Mouse (Mus musculus) midbrain, embryonic 13.5 days (tissue): ENCODE results near the gene Olfr573-ps1. TPM values are rescaled to one million over a fixed set of nuclear protein-coding genes. Genes with fewer than 3 reads are reported as not detected.

ENCODE experiments used
- ATAC-seq: fragments of 200-750 bp; cut with Nextera tagmentation; 2 replicates; pipeline ENCODE4 v1.8.0; 2017; ENCODE audit warnings: mild to moderate bottlenecking, moderate TSS enrichment, moderate library complexity
- H3K27ac ChIP-seq: fragments of 300-500 bp; sonication (generic); 2 replicates; pipeline ENCODE4 v1.5.1; 2015; ENCODE audit warnings: inconsistent platforms, mild to moderate bottlenecking, moderate library complexity
- H3K27me3 ChIP-seq: fragments of 300-500 bp; sonication (generic); 2 replicates; pipeline ENCODE4 v1.6.1; 2015; ENCODE audit warnings: mild to moderate bottlenecking, inconsistent platforms
- H3K36me3 ChIP-seq: fragments of 300-500 bp; sonication (generic); 2 replicates; pipeline ENCODE4 v1.6.1; 2015; ENCODE audit warnings: mild to moderate bottlenecking, inconsistent platforms
- H3K4me1 ChIP-seq: fragments of 300-500 bp; sonication (generic); replicated peaks from 2 replicates; pipeline ENCODE4 v1.6.1; 2015; ENCODE audit warnings: inconsistent platforms
- H3K4me2 ChIP-seq: fragments of 300-500 bp; sonication (generic); replicated peaks from 2 replicates; pipeline ENCODE4 v1.6.1; 2015; ENCODE audit warnings: moderate library complexity, mild to moderate bottlenecking, inconsistent platforms
- H3K4me3 ChIP-seq: fragments of 300-500 bp; sonication (generic); replicated peaks from 2 replicates; pipeline ENCODE4 v1.5.1; 2015; ENCODE audit warnings: mild to moderate bottlenecking, inconsistent platforms
- H3K9ac ChIP-seq: fragments of 300-500 bp; sonication (generic); replicated peaks from 2 replicates; pipeline ENCODE4 v1.6.1; 2015; ENCODE audit warnings: mild to moderate bottlenecking, inconsistent platforms
- H3K9me3 ChIP-seq: fragments of 300-500 bp; sonication (generic); 2 replicates; pipeline ENCODE4 v1.6.1; 2016; ENCODE audit warnings: mild to moderate bottlenecking, inconsistent platforms
- WGBS: fragments of 180-500 bp; shearing (Covaris S2); methylation state at CpG from one replicate; pipeline ENCODE4 v1.1.7; 2015; 5-methylcytosine and 5-hydroxymethylcytosine counted together
- polyA plus RNA-seq: library from polyadenylated mRNA; unstranded; fragments of >200 nt; fragmentation: Nextera tagmentation; extraction: Ambion mirVana; gene quantifications from 2 replicates; pipeline ENCODE4 v1.2.1, GENCODE M21; 2015

The Olfr573-ps1 gene
- polyA plus RNA-seq, 1 experiment from 2014 or later = not detected

DNA sequence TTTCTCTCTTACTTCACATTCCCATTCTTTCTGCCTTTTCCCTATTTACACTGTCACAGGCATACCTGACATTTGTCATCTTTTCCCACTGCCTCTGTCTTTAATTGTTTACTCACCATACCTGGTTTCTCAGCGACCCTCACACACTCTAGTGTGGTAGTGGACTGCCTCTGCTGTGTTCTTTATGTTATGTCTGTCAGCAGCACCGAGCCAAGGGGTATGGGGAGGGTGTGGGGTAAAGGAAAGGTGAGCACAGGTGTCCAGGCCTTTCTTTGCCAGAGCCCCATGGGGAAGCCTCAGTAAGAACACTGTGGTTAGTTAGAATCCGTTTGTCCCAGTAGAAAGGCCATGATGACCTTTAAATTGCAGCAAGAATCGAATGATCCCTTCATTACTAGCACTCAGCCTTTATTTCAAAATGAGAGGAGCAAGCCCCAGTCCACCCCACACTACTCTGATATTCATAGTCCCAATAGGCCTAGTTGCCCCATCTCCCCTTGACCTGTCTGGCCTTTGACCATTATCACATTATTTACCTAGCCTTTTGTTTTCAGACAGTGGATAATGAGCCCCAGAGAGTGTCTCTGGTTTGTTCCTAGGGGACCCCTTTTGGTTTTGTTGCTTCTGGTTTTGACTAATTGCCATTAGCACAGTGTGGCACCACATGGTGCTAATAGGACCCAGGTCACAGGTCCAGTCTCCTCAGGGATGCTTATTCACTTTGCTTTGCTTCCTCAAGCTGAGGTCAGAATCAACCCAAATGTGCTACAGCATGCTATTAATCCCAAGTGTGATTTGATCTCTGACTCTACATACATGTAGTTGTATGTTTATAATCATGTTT lies 25.1 kb downstream of the Olfr573-ps1 start, which contains the start of gene Olfr571:
Gene Olfr571 (minus strand): TSS at position 505 of the 844 bp plus-strand sequence.
- Histone ChIP-seq H3K4me2 (no peak within 1 kb of the TSS), H3K4me3 (no peak within 1 kb of the TSS), H3K9me3 (no peaks in the 10 kb centered on the region), H3K27me3 (no peaks in the 10 kb centered on the region), H3K27ac (no peak within 1 kb of the TSS), H3K36me3 (no peaks in the 10 kb centered on the region), H3K9ac (no peak within 1 kb of the TSS), H3K4me1 (no peaks in the 10 kb centered on the region)
- ATAC-seq = peak; percentile 60; the same call in 1 of the 2 replicates
- 62% methylated on average over 4 of the region's 4 CpGs for WGBS

DNA sequence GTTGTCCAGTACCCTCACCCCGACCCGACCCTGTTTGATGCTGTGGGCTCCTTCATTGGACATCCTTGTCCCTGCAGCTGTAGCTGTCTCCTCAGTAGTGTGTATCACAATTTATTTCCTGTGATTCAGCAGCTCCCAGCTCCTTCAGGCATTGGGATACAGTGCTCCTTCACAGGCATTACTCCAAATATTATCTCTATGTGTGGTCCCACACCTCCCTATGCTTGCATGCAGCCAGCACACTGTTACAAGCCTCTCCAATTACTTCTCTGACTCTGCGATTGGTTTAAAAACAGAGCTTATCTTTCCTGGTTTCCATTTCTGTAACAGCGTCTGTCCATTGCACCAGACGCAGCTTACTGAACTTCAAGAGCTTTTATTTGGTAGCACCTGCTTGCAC lies 26.0 kb downstream of the Olfr573-ps1 start:
- 78% methylated on average over 5 of the region's 5 CpGs for WGBS
- Histone ChIP-seq H3K4me3 (no peak overlapping the region), H3K36me3 (no peaks in the 10 kb centered on the region), H3K27ac (no peak overlapping the region), H3K4me1 (no peaks in the 10 kb centered on the region), H3K9me3 (no peaks in the 10 kb centered on the region), H3K4me2 (no peak overlapping the region), H3K27me3 (no peaks in the 10 kb centered on the region), H3K9ac (no peak overlapping the region)
- no peak for ATAC-seq

- H3K4me1 ChIP-seq = no peaks in the 10 kb centered on the region
- no peak overlapping the region for H3K4me2 ChIP-seq
- H3K36me3 ChIP-seq = no peaks in the 10 kb centered on the region
- H3K9me3 ChIP-seq = no peaks in the 10 kb centered on the region
- WGBS = 56% methylated on average over 1 of the region's 1 CpGs
- no peak overlapping the region for H3K4me3 ChIP-seq
- ATAC-seq = no peak
- no peaks in the 10 kb centered on the region for H3K27me3 ChIP-seq
- H3K27ac ChIP-seq = no peak overlapping the region
- no peak overlapping the region for H3K9ac ChIP-seq
Measured at GRCm38 (mm10) chr7:102915261-102915660, 27.1 kb downstream of the Olfr573-ps1 start.

Other genes with a start within 250 kb of the Olfr573-ps1 start
- gene Olfr557, start 246.7 kb downstream of the Olfr573-ps1 start, polyA plus RNA-seq = not detected in 2 replicates
- 0.07 TPM in 1 of 2 replicates, not detected in the other for gene Olfr558, start 240.4 kb downstream of the Olfr573-ps1 start, polyA plus RNA-seq
- gene Olfr33, start 223.5 kb downstream of the Olfr573-ps1 start, polyA plus RNA-seq = not detected in 2 replicates
- not detected in 2 replicates for gene Olfr559, start 215.1 kb downstream of the Olfr573-ps1 start, polyA plus RNA-seq
- gene Olfr560, start 183.2 kb downstream of the Olfr573-ps1 start, polyA plus RNA-seq = not detected in 2 replicates
- not detected in 2 replicates for gene Olfr78, start 183.1 kb downstream of the Olfr573-ps1 start, polyA plus RNA-seq
- gene Olfr561, start 171.4 kb downstream of the Olfr573-ps1 start, polyA plus RNA-seq = not detected in 2 replicates
- gene Olfr564, start 139.1 kb downstream of the Olfr573-ps1 start, polyA plus RNA-seq = not detected in 2 replicates
- not detected in 2 replicates for gene Olfr566, start 83.8 kb downstream of the Olfr573-ps1 start, polyA plus RNA-seq
- not detected in 2 replicates for gene Olfr568, start 65.5 kb downstream of the Olfr573-ps1 start, polyA plus RNA-seq
- not detected in 2 replicates for gene Olfr569, start 51.7 kb downstream of the Olfr573-ps1 start, polyA plus RNA-seq
- gene Olfr570, start 48.0 kb downstream of the Olfr573-ps1 start, polyA plus RNA-seq = not detected in 2 replicates
- not detected in 2 replicates for gene Olfr571, start 25.0 kb downstream of the Olfr573-ps1 start, polyA plus RNA-seq
- gene Olfr572, start 18.2 kb downstream of the Olfr573-ps1 start, polyA plus RNA-seq = not detected in 2 replicates
- gene Olfr574, start 5.9 kb upstream of the Olfr573-ps1 start, polyA plus RNA-seq = not detected in 2 replicates
- not detected in 2 replicates for gene Olfr575, start 16.2 kb upstream of the Olfr573-ps1 start, polyA plus RNA-seq
- gene Olfr576, start 20.1 kb upstream of the Olfr573-ps1 start, polyA plus RNA-seq = not detected in 2 replicates
- not detected in 2 replicates for gene Olfr577, start 33.4 kb upstream of the Olfr573-ps1 start, polyA plus RNA-seq
- not detected in 2 replicates for gene Olfr578, start 46.7 kb upstream of the Olfr573-ps1 start, polyA plus RNA-seq
- gene Olfr582, start 95.4 kb upstream of the Olfr573-ps1 start, polyA plus RNA-seq = not detected in 2 replicates
- gene Olfr583, start 108.7 kb upstream of the Olfr573-ps1 start, polyA plus RNA-seq = not detected in 2 replicates
- gene Olfr584, start 139.3 kb upstream of the Olfr573-ps1 start, polyA plus RNA-seq = not detected in 2 replicates
- not detected in 2 replicates for gene Olfr585, start 155.1 kb upstream of the Olfr573-ps1 start, polyA plus RNA-seq
- not detected in 2 replicates for gene Olfr586, start 183.1 kb upstream of the Olfr573-ps1 start, polyA plus RNA-seq
- not detected in 2 replicates for gene Olfr588-ps1, start 198.3 kb upstream of the Olfr573-ps1 start, polyA plus RNA-seq
- not detected in 2 replicates for gene Olfr589, start 213.8 kb upstream of the Olfr573-ps1 start, polyA plus RNA-seq
- gene Olfr591, start 235.8 kb upstream of the Olfr573-ps1 start, polyA plus RNA-seq = not detected in 2 replicates
- not detected in 2 replicates for gene Olfr592, start 242.2 kb upstream of the Olfr573-ps1 start, polyA plus RNA-seq